Mouse (Mus musculus) spleen, adult 2 months (tissue): ENCODE results near the gene Pus1.

ENCODE experiments used
- CTCF ChIP-seq: fragments of 200-500 bp; IDR thresholded peaks from 2 replicates; pipeline ENCODE4 v1.5.1; 2011; ENCODE audit warnings: mild to moderate bottlenecking, inconsistent platforms; ENCODE audit not compliant: insufficient read depth, insufficient read length, insufficient replicate concordance; ENCODE audit errors: extremely low read depth
- POLR2A ChIP-seq: fragments of 200-500 bp; IDR thresholded peaks from 2 replicates; pipeline ENCODE4 v1.6.1; 2011; ENCODE audit warnings: low read depth, low read length, inconsistent platforms

- TF ChIP-seq CTCF (no peak), POLR2A (no peak)
Measured at GRCm38 (mm10) chr5:110739496-110740275, 40.8 kb downstream of the Pus1 start.
